Mouse (Mus musculus) gastrocnemius, postnatal 36 days (tissue): Measurements from ENCODE around the gene Chrm1. TPM values are rescaled to one million over a fixed set of nuclear protein-coding genes. Genes with fewer than 3 reads are reported as not detected.

ENCODE experiments used
- DNase-seq, 2 experiments: peaks; one replicate each; pipeline ENCODE4 v3.0.0; 2022
- intact Hi-C: fragments of 180-260 bp; cut with DNase I; formaldehyde crosslinking; loops from one replicate; pipeline ENCODE4 v1.15.1; 2025
- long read RNA-seq, 2 experiments: library from polyadenylated mRNA; stranded (forward); transcript quantifications; one replicate each; pipeline ENCODE4 v2.0.0; 2021
- total RNA-seq, 2 experiments: library from RNA; stranded (reverse); gene quantifications; 2 replicates each; pipeline ENCODE4 v1.2.3; 2021

Chrm1 gene
- total RNA-seq: not detected
- long read RNA-seq, experiment 1: 0 reads
- long read RNA-seq, experiment 2: 0 reads

GRCm38 (mm10) chr19:8663360-8663839 is at the start of gene Chrm1:
Gene Chrm1, plus strand, starts transcription at chr19:8663789.
- intact Hi-C loops: no loop called here
- DNase-seq: no peak

- no peak for DNase-seq
- intact Hi-C loops: no loop called here
Observed at GRCm38 (mm10) chr19:8614343-8614742, 49.2 kb upstream of the Chrm1 start.

GRCm38 (mm10) chr19:8616314-8616713 is 47.3 kb upstream of the Chrm1 start:
- intact Hi-C loops: no loop called here
- DNase-seq: no peak

GRCm38 (mm10) chr19:8617904-8618303 is 45.7 kb upstream of the Chrm1 start, which contains the start of gene Slc22a6:
Gene Slc22a6, plus strand, starts transcription at chr19:8618039.
- no peak for DNase-seq
- intact Hi-C loops: no loop called here

- no peak for DNase-seq
- intact Hi-C loops: no loop called here
Observed at GRCm38 (mm10) chr19:8621098-8621497, 42.5 kb upstream of the Chrm1 start.

- intact Hi-C loops: no loop called here
- DNase-seq: no peak
Observed at GRCm38 (mm10) chr19:8630249-8630648, 33.3 kb upstream of the Chrm1 start.

- no peak for DNase-seq
- intact Hi-C loops: no loop called here
Observed at GRCm38 (mm10) chr19:8630826-8631225, 32.8 kb upstream of the Chrm1 start.

- intact Hi-C loops: no loop called here
- no peak for DNase-seq
Observed at GRCm38 (mm10) chr19:8632029-8632428, 31.6 kb upstream of the Chrm1 start.

GRCm38 (mm10) chr19:8642086-8642485 is 21.5 kb upstream of the Chrm1 start:
- no peak for DNase-seq
- intact Hi-C loops: no loop called here

GRCm38 (mm10) chr19:8646393-8646792 is 17.2 kb upstream of the Chrm1 start:
- intact Hi-C loops: no loop called here

GRCm38 (mm10) chr19:8655833-8656232 is 7.8 kb upstream of the Chrm1 start:
- intact Hi-C loops: no loop called here

More at GRCm38 (mm10) chr19:8646393-8646792, 17.2 kb upstream of the Chrm1 start:
- no peak for DNase-seq

GRCm38 (mm10) chr19:8656341-8656740 is 7.2 kb upstream of the Chrm1 start:
- no peak for DNase-seq
- intact Hi-C loops: no loop called here

More at GRCm38 (mm10) chr19:8655833-8656232, 7.8 kb upstream of the Chrm1 start:
- no peak for DNase-seq

- intact Hi-C loops: no loop called here
- DNase-seq: no peak
Observed at GRCm38 (mm10) chr19:8661821-8662307, 1.7 kb upstream of the Chrm1 start.

GRCm38 (mm10) chr19:8662337-8662736 is 1.3 kb upstream of the Chrm1 start:
- DNase-seq: peak in 1 of 2 experiments; percentile 32
- intact Hi-C loops: no loop called here

- no peak for DNase-seq
- intact Hi-C loops: no loop called here
Observed at GRCm38 (mm10) chr19:8663911-8664421, 377 bp downstream of the Chrm1 start.

- DNase-seq: no peak
Observed at GRCm38 (mm10) chr19:8664859-8665258, 1.3 kb downstream of the Chrm1 start.

GRCm38 (mm10) chr19:8665746-8666145 is 2.2 kb downstream of the Chrm1 start:
- intact Hi-C loops: no loop called here
- DNase-seq: no peak

More at GRCm38 (mm10) chr19:8664859-8665258, 1.3 kb downstream of the Chrm1 start:
- intact Hi-C loops: no loop called here

GRCm38 (mm10) chr19:8672859-8673258 is 9.3 kb downstream of the Chrm1 start:
- DNase-seq: no peak
- intact Hi-C loops: no loop called here

GRCm38 (mm10) chr19:8673336-8674063 is 9.9 kb downstream of the Chrm1 start:
- intact Hi-C loops: no loop called here
- no peak for DNase-seq

- intact Hi-C loops: no loop called here
- no peak for DNase-seq
Observed at GRCm38 (mm10) chr19:8679031-8679779, 15.6 kb downstream of the Chrm1 start.
